Mouse (Mus musculus) liver, embryonic 14.5 days (tissue): ENCODE results near the gene Evc.

Source experiments
- CTCF ChIP-seq: IDR thresholded peaks from 2 replicates; pipeline ENCODE4 v1.5.1; 2016; ENCODE audit warnings: antibody characterized with exemption, low read depth, control low read depth
- EP300 ChIP-seq: IDR thresholded peaks from 2 replicates; pipeline ENCODE4 v1.6.1; 2016; ENCODE audit warnings: antibody characterized with exemption, low read depth

GRCm38 (mm10) chr5:37318715-37319114 is 18.0 kb downstream of the Evc start:
- no peak for TF ChIP-seq CTCF
- TF ChIP-seq EP300 = no peak
